Mouse (Mus musculus): Measurements from ENCODE around the gene C1rl.
"Not testable (repeated sequence)": the region's sequence is repeated elsewhere in the genome, so short reads cannot be mapped to it uniquely, and the experiment has no call there.

Gene C1rl

GRCm38 (mm10) chr6:124471783-124472638 lies 20.9 kb upstream of the C1rl start:
- not testable (repeated sequence) for DNase-seq (ENCODE audit: inconsistent age in 2 of 2, low spot score in 1 of 2)

GRCm38 (mm10) chr6:124472801-124473200 lies 20.1 kb upstream of the C1rl start:
- DNase-seq (ENCODE audit: inconsistent age in 2 of 2, low spot score in 1 of 2) = peak; percentile 56 to 87

- DNase-seq (ENCODE audit: inconsistent age in 2 of 2, low spot score in 1 of 2) = peak in 1 of 2 experiments; percentile 28
Measured at GRCm38 (mm10) chr6:124474621-124475020, 18.3 kb upstream of the C1rl start.

GRCm38 (mm10) chr6:124475335-124476075 lies 17.4 kb upstream of the C1rl start:
- peak in 1 of 2 experiments; percentile 22 for DNase-seq (ENCODE audit: inconsistent age in 2 of 2, low spot score in 1 of 2)

- DNase-seq (ENCODE audit: inconsistent age in 2 of 2, low spot score in 1 of 2) = peak in 1 of 2 experiments; percentile 24
Measured at GRCm38 (mm10) chr6:124476216-124476615, 16.7 kb upstream of the C1rl start.

- peak in 1 of 2 experiments; percentile 19 for DNase-seq (ENCODE audit: inconsistent age in 2 of 2, low spot score in 1 of 2)
Measured at GRCm38 (mm10) chr6:124476796-124477195, 16.1 kb upstream of the C1rl start.

GRCm38 (mm10) chr6:124477221-124477655 lies 15.7 kb upstream of the C1rl start:
- DNase-seq (ENCODE audit: inconsistent age in 2 of 2, low spot score in 1 of 2) = peak in 1 of 2 experiments; percentile 66

GRCm38 (mm10) chr6:124477922-124478651 lies 14.8 kb upstream of the C1rl start:
- DNase-seq (ENCODE audit: inconsistent age in 2 of 2, low spot score in 1 of 2) = peak in 1 of 2 experiments; percentile 84

GRCm38 (mm10) chr6:124478874-124479572 lies 13.9 kb upstream of the C1rl start:
- DNase-seq (ENCODE audit: inconsistent age in 2 of 2, low spot score in 1 of 2) = peak in 1 of 2 experiments; percentile 21

GRCm38 (mm10) chr6:124479573-124479930 lies 13.4 kb upstream of the C1rl start:
- DNase-seq (ENCODE audit: inconsistent age in 2 of 2, low spot score in 1 of 2) = peak in 1 of 2 experiments; percentile 34

- peak in 1 of 2 experiments; percentile 61 for DNase-seq (ENCODE audit: inconsistent age in 2 of 2, low spot score in 1 of 2)
Measured at GRCm38 (mm10) chr6:124480295-124480694, 12.6 kb upstream of the C1rl start.

- DNase-seq (ENCODE audit: inconsistent age in 2 of 2, low spot score in 1 of 2) = peak; percentile 58 to 86
Measured at GRCm38 (mm10) chr6:124481571-124481970, 11.3 kb upstream of the C1rl start.

GRCm38 (mm10) chr6:124483831-124484230 lies 9.1 kb upstream of the C1rl start:
- not testable (repeated sequence) for DNase-seq (ENCODE audit: inconsistent age in 2 of 2, low spot score in 1 of 2)

- DNase-seq (ENCODE audit: inconsistent age in 2 of 2, low spot score in 1 of 2) = peak; percentile 70 to 83
Measured at GRCm38 (mm10) chr6:124484851-124485250, 8.1 kb upstream of the C1rl start.

- DNase-seq (ENCODE audit: inconsistent age in 2 of 2, low spot score in 1 of 2) = no peak
Measured at GRCm38 (mm10) chr6:124485414-124486144, 7.3 kb upstream of the C1rl start.

- DNase-seq (ENCODE audit: inconsistent age in 2 of 2, low spot score in 1 of 2) = no peak
Measured at GRCm38 (mm10) chr6:124487509-124487908, 5.4 kb upstream of the C1rl start.

- no peak for DNase-seq (ENCODE audit: inconsistent age in 2 of 2, low spot score in 1 of 2)
Measured at GRCm38 (mm10) chr6:124488952-124489351, 4.0 kb upstream of the C1rl start.

GRCm38 (mm10) chr6:124491427-124491826 lies 1.5 kb upstream of the C1rl start:
- DNase-seq (ENCODE audit: inconsistent age in 2 of 2, low spot score in 1 of 2) = no peak

GRCm38 (mm10) chr6:124493886-124494285 lies 973 bp downstream of the C1rl start:
- peak; percentile 59 to 78 for DNase-seq (ENCODE audit: inconsistent age in 2 of 2, low spot score in 1 of 2)

- DNase-seq (ENCODE audit: inconsistent age in 2 of 2, low spot score in 1 of 2) = no peak
Measured at GRCm38 (mm10) chr6:124496054-124496453, 3.1 kb downstream of the C1rl start.
